Mouse (Mus musculus): ENCODE results near the gene Csf2rb. TPM values are rescaled to one million over a fixed set of nuclear protein-coding genes. Genes with fewer than 3 reads are reported as not detected.
"Not testable (repeated sequence)": the region's sequence is repeated elsewhere in the genome, so short reads cannot be mapped to it uniquely, and the experiment has no call there.

Csf2rb gene
- polyA plus RNA-seq, 1 experiment from 2014 or later, result 0.36 TPM

DNA sequence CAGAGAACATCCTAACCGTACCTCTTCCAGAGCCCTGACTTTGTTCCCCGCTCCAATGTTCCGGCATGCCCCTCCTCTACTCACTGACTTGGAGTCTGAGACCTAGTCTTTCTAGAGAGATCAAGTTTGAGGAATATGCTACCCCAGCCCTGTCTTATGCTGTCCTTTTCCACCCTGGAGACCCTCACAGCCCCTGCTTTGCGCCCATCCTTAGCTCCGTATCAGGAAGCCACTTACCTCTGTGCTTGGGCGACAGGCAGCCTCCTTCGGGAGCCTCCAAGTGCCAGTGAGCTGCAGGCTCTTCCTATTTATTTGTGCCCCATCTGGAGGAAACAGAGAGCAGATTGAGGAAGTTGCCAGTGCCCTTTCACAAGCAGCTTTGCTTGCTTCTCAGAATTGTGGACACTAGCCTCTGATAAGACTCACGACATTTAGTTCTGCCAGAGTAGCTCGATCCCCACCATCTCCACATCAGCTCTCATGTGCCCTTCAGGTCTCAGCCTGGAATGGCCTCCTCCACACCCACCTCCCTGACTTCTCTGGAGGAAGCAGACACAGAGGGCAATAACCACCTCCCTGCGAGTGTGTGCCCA lies 20.1 kb upstream of the Csf2rb start, which contains the start of gene Csf2rb2:
TSS of gene Csf2rb2 (minus strand) at position 381 of the 593 bp plus-strand sequence.
- in situ Hi-C loops (cut with MboI; ENCODE audit: low pct_unique_long_range_greater_than_20kb), result no loop called here
- POLR2A ChIA-PET, result interaction anchor here (0.5 to 1.1 kb wide), 3 partner anchors 9 to 138 kb away, joined by 3 to 5 read pairs (median 4); no protein-coding TSS in a partner anchor
- TF ChIP-seq CTCF (IDR thresholded peaks at IDR 0.05), result no peak
- H3K27me3 ChIP-seq, result peaks cover 13% of the 10 kb centered on the region
- CTCF ChIA-PET, result interaction anchor here (0.9 kb wide), 1 partner anchor 15 kb away, joined by 6 read pairs; no protein-coding TSS in a partner anchor
- DNase-seq (ENCODE audit: low read depth, low spot score) (no peak), ATAC-seq (no peak)

- DNase-seq (ENCODE audit: low read depth, low spot score) (no peak), ATAC-seq (no peak)
- ChIA-PET CTCF (no interaction called here), POLR2A (interaction anchor here (0.6 kb wide), 1 partner anchor 1223 kb away, joined by 3 read pairs; no protein-coding TSS in a partner anchor)
- in situ Hi-C loops (cut with MboI; ENCODE audit: low pct_unique_long_range_greater_than_20kb), result no loop called here
- TF ChIP-seq CTCF (IDR thresholded peaks at IDR 0.05), result no peak
- peaks cover 13% of the 10 kb centered on the region for H3K27me3 ChIP-seq
Measured at GRCm38 (mm10) chr15:78309865-78310264, 15.7 kb upstream of the Csf2rb start.

DNA sequence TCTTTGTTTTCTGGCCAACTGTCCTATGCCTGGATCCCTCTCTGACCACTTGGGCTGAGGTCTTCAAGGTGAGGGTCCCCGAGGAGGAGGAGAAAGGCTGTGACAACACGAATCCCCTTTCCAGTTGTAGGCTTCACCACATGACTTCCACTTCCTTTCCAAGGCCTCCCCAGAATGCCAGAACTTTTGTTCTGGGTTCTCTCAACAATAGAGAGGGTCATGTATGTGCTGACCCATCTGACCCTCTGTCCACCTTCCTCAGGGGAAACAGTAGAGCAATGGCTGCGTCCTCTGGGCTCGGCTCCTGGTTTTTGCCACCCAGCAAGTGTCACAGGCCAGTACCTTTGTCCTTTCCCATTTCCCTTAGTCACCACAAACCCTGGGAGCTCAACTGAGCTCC lies 14.6 kb upstream of the Csf2rb start:
- TF ChIP-seq CTCF (IDR thresholded peaks at IDR 0.05), result no peak
- ATAC-seq (no peak), DNase-seq (ENCODE audit: low read depth, low spot score) (no peak)
- POLR2A ChIA-PET, result no interaction called here
- in situ Hi-C loops (cut with MboI; ENCODE audit: low pct_unique_long_range_greater_than_20kb), result no loop called here
- CTCF ChIA-PET, result no interaction called here
- H3K27me3 ChIP-seq, result peaks cover 20% of the 10 kb centered on the region

DNA sequence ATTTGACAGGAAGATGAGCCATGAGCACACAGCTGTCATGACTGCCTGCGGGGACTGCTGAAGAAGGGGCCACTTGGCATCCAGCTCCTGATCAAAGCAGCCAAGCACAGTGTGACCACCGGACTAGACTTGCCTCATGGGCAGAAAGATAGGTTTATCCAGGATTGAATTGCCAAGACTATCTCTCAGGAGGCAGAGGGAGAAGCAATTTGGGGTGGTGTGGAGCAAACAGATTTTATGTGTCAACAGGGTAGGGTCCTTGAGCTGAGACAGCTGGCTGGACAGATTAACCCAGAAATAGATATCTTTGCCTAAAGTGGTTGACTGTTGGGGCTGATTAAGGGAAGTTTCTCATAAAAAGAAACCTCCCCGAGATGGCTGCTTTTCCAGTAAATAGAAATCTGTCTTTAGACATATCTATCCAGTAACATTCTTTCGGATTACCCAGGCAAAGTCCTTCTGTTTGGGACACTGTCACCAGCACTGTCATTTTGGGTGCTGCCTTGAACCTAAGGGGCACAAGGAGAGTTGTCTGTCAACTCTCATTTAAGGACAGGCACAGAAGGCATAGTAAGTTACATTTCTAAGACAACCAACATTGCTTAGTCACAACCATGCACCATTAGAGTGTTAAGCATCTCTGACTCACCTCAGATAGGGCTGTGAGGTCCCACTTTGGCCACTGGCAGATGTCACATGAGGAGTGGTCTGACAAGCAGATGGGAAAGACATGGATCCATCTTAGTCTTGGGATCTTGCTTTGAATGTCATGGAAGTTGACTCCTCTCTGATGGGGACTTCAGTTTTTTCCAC lies 12.9 kb upstream of the Csf2rb start:
- POLR2A ChIA-PET; in situ Hi-C loops (cut with MboI; ENCODE audit: low pct_unique_long_range_greater_than_20kb); ATAC-seq; DNase-seq (ENCODE audit: low read depth, low spot score); CTCF ChIA-PET: not testable (repeated sequence)
- peaks cover 23% of the 10 kb centered on the region for H3K27me3 ChIP-seq

DNA sequence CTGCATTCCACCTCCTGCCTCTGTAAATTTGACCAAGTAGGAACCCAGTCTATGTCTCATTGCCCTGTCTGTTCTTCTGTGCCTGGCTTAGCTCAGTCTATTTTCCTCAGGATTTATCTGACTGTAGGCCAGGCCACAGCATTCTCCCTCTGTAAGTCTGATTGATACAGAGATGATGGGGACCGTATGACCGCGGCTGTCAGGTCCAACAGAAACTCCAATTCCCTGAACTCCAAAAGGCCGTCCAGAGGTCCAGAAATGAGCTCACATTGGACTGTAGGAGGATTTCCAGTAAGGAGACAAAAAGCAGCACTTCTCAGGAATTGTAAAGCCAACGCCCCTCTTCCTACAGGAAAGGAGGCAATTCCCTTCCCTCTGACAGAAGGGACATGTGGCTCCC lies 11.9 kb upstream of the Csf2rb start:
- ATAC-seq; in situ Hi-C loops (cut with MboI; ENCODE audit: low pct_unique_long_range_greater_than_20kb); DNase-seq (ENCODE audit: low read depth, low spot score); CTCF ChIA-PET: not testable (repeated sequence)
- H3K27me3 ChIP-seq, result peaks cover 23% of the 10 kb centered on the region
- POLR2A ChIA-PET, result interaction anchor here (0.6 kb wide), 1 partner anchor 8 kb away, joined by 5 read pairs; no protein-coding TSS in a partner anchor

DNA sequence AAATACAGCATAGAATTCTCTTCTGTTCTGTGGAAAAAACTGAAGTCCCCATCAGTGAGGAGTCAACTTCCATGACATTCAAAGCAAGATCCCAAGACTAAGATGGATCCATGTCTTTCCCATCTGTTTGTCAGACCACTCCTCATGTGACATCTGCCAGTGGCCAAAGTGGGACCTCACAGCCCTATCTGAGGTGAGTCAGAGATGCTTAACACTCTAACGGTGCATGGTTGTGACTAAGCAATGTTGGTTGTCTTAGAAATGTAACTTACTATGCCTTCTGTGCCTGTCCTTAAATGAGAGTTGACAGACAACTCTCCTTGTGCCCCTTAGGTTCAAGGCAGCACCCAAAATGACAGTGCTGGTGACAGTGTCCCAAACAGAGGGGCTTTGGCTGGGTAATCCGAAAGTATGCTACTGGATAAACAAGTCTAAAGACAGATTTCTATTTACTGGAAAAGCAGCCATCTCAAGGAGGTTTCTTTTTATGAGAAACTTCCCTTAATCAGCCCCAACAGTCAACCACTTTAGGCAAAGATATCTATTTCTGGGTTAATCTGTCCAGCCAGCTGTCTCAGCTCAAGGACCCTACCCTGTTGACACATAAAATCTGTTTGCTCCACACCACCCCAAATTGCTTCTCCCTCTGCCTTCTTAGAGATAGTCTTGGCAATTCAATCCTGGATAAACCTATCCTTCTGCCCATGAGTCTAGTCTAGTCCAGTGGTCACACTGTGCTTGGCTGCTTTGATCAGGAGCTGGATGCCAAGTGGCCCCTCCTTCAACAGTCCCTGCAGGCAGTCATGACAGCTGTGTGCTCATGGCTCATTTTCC lies 7.0 kb upstream of the Csf2rb start:
- DNase-seq (ENCODE audit: low read depth, low spot score); ATAC-seq; POLR2A ChIA-PET; in situ Hi-C loops (cut with MboI; ENCODE audit: low pct_unique_long_range_greater_than_20kb); CTCF ChIA-PET: not testable (repeated sequence)
- H3K27me3 ChIP-seq, result peaks cover 24% of the 10 kb centered on the region

- CTCF ChIA-PET, result interaction anchor here (0.8 to 1.6 kb wide), 7 partner anchors 12 to 63 kb away, joined by 3 to 7 read pairs (median 5); partner anchors contain the start of gene Csf2rb2
- in situ Hi-C loops (cut with MboI; ENCODE audit: low pct_unique_long_range_greater_than_20kb), result no loop called here
- peaks cover 17% of the 10 kb centered on the region for H3K27me3 ChIP-seq
- no peak for DNase-seq (ENCODE audit: low read depth, low spot score)
- POLR2A ChIA-PET, result interaction anchor here (0.6 kb wide), 1 partner anchor 168 kb away, joined by 3 read pairs; no protein-coding TSS in a partner anchor
- no peak for ATAC-seq
- TF ChIP-seq CTCF (IDR thresholded peaks at IDR 0.05), result peak; percentile 82
Measured at GRCm38 (mm10) chr15:78320825-78321496, 4.6 kb upstream of the Csf2rb start.

- ChIA-PET POLR2A (no interaction called here), CTCF (interaction anchor here (2.0 kb wide), 1 partner anchor 65 kb away, joined by 7 read pairs; no protein-coding TSS in a partner anchor)
- TF ChIP-seq CTCF (IDR thresholded peaks at IDR 0.05), result no peak
- DNase-seq (ENCODE audit: low read depth, low spot score) (no peak), ATAC-seq (no peak)
- in situ Hi-C loops (cut with MboI; ENCODE audit: low pct_unique_long_range_greater_than_20kb), result no loop called here
- peaks cover 13% of the 10 kb centered on the region for H3K27me3 ChIP-seq
Measured at GRCm38 (mm10) chr15:78323366-78323765, 2.2 kb upstream of the Csf2rb start.

DNA sequence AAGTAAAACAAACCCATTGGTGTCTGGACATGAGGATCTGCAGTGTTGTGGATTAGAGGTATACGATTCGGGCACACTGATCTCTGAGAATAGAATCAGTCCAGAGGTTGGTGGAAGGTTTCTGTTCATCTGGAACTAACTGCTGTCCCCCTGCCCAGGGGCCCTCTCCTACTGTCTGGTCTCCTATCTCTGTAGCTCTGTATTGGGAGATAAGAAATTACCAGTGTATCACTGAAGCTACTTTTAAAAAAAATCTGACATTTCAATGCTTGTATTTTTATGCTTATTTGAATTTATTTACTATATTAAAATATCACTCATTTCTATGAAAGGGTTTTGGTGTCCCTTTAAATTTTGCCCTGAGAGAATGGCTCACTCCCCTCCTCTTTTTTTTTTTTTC lies 1.3 kb upstream of the Csf2rb start:
- peaks cover 9% of the 10 kb centered on the region for H3K27me3 ChIP-seq
- no peak for DNase-seq (ENCODE audit: low read depth, low spot score)
- no peak for ATAC-seq
- POLR2A ChIA-PET, result no interaction called here
- in situ Hi-C loops (cut with MboI; ENCODE audit: low pct_unique_long_range_greater_than_20kb), result no loop called here
- CTCF ChIA-PET, result no interaction called here
- no peak for TF ChIP-seq CTCF (IDR thresholded peaks at IDR 0.05)

GRCm38 (mm10) chr15:78326747-78327146 lies 1.2 kb downstream of the Csf2rb start:
- POLR2A ChIA-PET, result no interaction called here
- ATAC-seq, result no peak
- CTCF ChIA-PET, result interaction anchor here (1.3 kb wide), 1 partner anchor 69 kb away, joined by 4 read pairs; no protein-coding TSS in a partner anchor
- H3K27me3 ChIP-seq, result peaks cover 8% of the 10 kb centered on the region
- DNase-seq (ENCODE audit: low read depth, low spot score), result no peak
- in situ Hi-C loops (cut with MboI; ENCODE audit: low pct_unique_long_range_greater_than_20kb), result no loop called here
- TF ChIP-seq CTCF (IDR thresholded peaks at IDR 0.05), result no peak

DNA sequence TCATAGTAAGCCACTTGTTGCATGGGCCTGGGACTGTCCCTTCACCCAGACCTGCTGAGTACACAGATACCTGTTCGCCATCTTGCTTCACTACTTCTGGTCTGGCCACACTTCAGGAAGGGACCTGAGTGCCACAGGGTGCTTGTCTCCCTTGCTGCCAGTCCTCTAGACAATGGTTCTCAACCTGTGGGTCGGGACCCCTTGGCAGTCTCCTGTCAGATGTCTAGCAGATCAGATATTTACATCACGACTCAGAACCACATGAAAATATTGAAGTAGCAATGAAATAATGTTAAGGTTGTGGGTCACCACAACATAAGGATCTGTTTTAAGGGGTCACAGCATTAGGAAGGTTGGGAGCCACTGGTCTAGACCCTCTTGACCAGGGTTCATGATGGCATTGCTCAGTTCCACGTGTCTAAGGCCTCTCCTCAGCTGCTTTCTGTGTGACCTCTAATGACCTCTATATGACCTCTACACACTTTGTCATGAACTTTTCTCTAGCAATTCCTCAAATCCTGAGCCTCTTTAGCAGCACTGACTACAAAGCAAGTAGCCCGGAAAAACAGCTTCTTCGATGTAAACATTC lies 2.3 kb downstream of the Csf2rb start:
- ATAC-seq; DNase-seq (ENCODE audit: low read depth, low spot score); in situ Hi-C loops (cut with MboI; ENCODE audit: low pct_unique_long_range_greater_than_20kb); H3K27me3 ChIP-seq; POLR2A ChIA-PET; CTCF ChIA-PET: not testable (repeated sequence)

Measured in Patski (cell line).